Mouse (Mus musculus) ES-Bruce4 (cell line): ENCODE measurements around the gene Tsga10. TPM values are rescaled to one million over a fixed set of nuclear protein-coding genes. Genes with fewer than 3 reads are reported as not detected.

Experiments
- H3K27ac ChIP-seq: 2 replicates; pipeline ENCODE4 v1.5.1; 2012; ENCODE audit warnings: low read length, inconsistent platforms; ENCODE audit not compliant: insufficient read depth
- H3K27me3 ChIP-seq: 2 replicates; pipeline ENCODE4 v1.6.1; 2012; ENCODE audit warnings: mild to moderate bottlenecking, low read length, inconsistent platforms; ENCODE audit not compliant: control insufficient read depth, poor library complexity, insufficient read depth, severe bottlenecking
- H3K36me3 ChIP-seq: 2 replicates; pipeline ENCODE4 v1.6.1; 2012; ENCODE audit warnings: inconsistent platforms, mild to moderate bottlenecking, low read length, moderate library complexity; ENCODE audit not compliant: control insufficient read depth, poor library complexity, insufficient read depth, severe bottlenecking
- H3K4me1 ChIP-seq: one replicate; pipeline ENCODE4 v1.8.1; 2011; ENCODE audit warnings: low read length; ENCODE audit not compliant: control insufficient read depth, insufficient read depth
- H3K4me3 ChIP-seq: 2 replicates; pipeline ENCODE4 v1.5.1; 2011; ENCODE audit warnings: low read depth, mild to moderate bottlenecking, low read length
- H3K9ac ChIP-seq: 2 replicates; pipeline ENCODE4 v1.6.1; 2012; ENCODE audit warnings: low read depth, mild to moderate bottlenecking, inconsistent platforms; ENCODE audit not compliant: poor library complexity, severe bottlenecking
- H3K9me3 ChIP-seq: replicated peaks from 2 replicates; pipeline ENCODE4 v1.6.1; 2012; ENCODE audit warnings: mild to moderate bottlenecking, low read length, inconsistent platforms; ENCODE audit not compliant: control insufficient read depth, poor library complexity, insufficient read depth, severe bottlenecking
- CTCF ChIP-seq: IDR thresholded peaks from one replicate; pipeline ENCODE4 v1.8.1; 2011; ENCODE audit warnings: low read depth, low read length
- EP300 ChIP-seq: IDR thresholded peaks from 2 replicates; pipeline ENCODE4 v1.6.1; 2011; ENCODE audit warnings: low read depth, low read length; ENCODE audit not compliant: insufficient read depth
- POLR2A ChIP-seq: IDR thresholded peaks from one replicate; pipeline ENCODE4 v1.8.1; 2011; ENCODE audit warnings: low read length; ENCODE audit not compliant: insufficient read depth
- polyA plus RNA-seq: library from polyadenylated mRNA; stranded (reverse); fragments of >200 nt; gene quantifications from 2 replicates; pipeline ENCODE4 v1.2.4, GENCODE M21; 2011; ENCODE audit warnings: low read depth; ENCODE audit not compliant: missing spikeins, insufficient read depth, insufficient read length

Tsga10 gene
- polyA plus RNA-seq, 1 experiment: 6.3 TPM

- Histone ChIP-seq H3K27me3 (no peaks in the 10 kb centered on the region), H3K4me1 (no peaks in the 10 kb centered on the region), H3K36me3 (peaks cover 25% of the 10 kb centered on the region), H3K27ac (no peak overlapping the region), H3K9ac (peak overlapping the region; percentile 82; the same call in 1 of the 2 replicates), H3K4me3 (no peak overlapping the region), H3K9me3 (peaks cover 10% of the 10 kb centered on the region)
- TF ChIP-seq EP300 (no peak), CTCF (no peak), POLR2A (no peak)
Observed at GRCm38 (mm10) chr1:37873157-37873556, 6.9 kb upstream of the Tsga10 start.

- H3K27ac ChIP-seq: peak overlapping the region; percentile 52
- no peaks in the 10 kb centered on the region for H3K4me1 ChIP-seq
- no peak for TF ChIP-seq CTCF
- peak; percentile 31 for TF ChIP-seq POLR2A
- H3K9ac ChIP-seq: peak overlapping the region; percentile 82
- H3K4me3 ChIP-seq: peak overlapping the region; percentile 96
- no peaks in the 10 kb centered on the region for H3K27me3 ChIP-seq
- peaks cover 19% of the 10 kb centered on the region for H3K36me3 ChIP-seq
- H3K9me3 ChIP-seq: peaks cover 10% of the 10 kb centered on the region
Observed at GRCm38 (mm10) chr1:37872131-37873067, 6.2 kb upstream of the Tsga10 start.

DNA sequence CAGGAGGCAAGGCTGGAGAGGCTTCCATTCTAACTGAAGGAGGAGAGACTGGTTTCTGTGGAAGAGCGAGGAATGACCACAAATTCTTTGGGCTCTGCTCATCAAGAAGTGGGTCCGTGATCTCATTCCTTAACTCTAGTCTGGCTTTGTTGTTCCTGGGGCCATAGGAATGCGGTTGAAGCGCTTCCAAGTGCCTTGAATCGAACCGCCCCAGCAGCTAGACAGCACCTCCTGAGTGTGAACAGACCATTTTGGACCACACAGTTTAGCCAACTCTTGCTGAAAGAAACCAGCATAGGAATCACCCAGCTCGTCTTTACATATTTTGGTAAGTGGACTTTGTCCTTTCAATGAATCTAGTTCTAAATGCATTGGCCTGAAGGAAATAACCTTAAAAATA lies 5.5 kb upstream of the Tsga10 start, which contains the start of gene Lipt1:
Gene Lipt1 (plus strand): TSS at position 35 of the 400 bp plus-strand sequence.
- Histone ChIP-seq H3K9me3 (peaks cover 10% of the 10 kb centered on the region), H3K4me1 (no peaks in the 10 kb centered on the region), H3K27me3 (no peaks in the 10 kb centered on the region), H3K9ac (peak within 1 kb of the TSS; percentile 82), H3K27ac (peak within 1 kb of the TSS; percentile 52), H3K4me3 (peak within 1 kb of the TSS; percentile 96), H3K36me3 (peaks cover 18% of the 10 kb centered on the region)
- TF ChIP-seq EP300 (no peak), CTCF (no peak), POLR2A (no peak)

- Histone ChIP-seq H3K9ac (no peak overlapping the region), H3K27me3 (no peaks in the 10 kb centered on the region), H3K36me3 (no peaks in the 10 kb centered on the region), H3K27ac (no peak overlapping the region), H3K4me3 (no peak overlapping the region), H3K9me3 (no peaks in the 10 kb centered on the region), H3K4me1 (no peaks in the 10 kb centered on the region)
- TF ChIP-seq CTCF (no peak), EP300 (no peak), POLR2A (no peak)
Observed at GRCm38 (mm10) chr1:37869362-37869761, 3.1 kb upstream of the Tsga10 start.

- Histone ChIP-seq H3K27me3 (no peaks in the 10 kb centered on the region), H3K9ac (no peak overlapping the region), H3K9me3 (no peaks in the 10 kb centered on the region), H3K27ac (no peak overlapping the region), H3K4me1 (no peaks in the 10 kb centered on the region), H3K4me3 (no peak overlapping the region), H3K36me3 (no peaks in the 10 kb centered on the region)
- TF ChIP-seq CTCF: no peak
- TF ChIP-seq POLR2A: no peak
- TF ChIP-seq EP300: no peak
Observed at GRCm38 (mm10) chr1:37868640-37869039, 2.4 kb upstream of the Tsga10 start.

DNA sequence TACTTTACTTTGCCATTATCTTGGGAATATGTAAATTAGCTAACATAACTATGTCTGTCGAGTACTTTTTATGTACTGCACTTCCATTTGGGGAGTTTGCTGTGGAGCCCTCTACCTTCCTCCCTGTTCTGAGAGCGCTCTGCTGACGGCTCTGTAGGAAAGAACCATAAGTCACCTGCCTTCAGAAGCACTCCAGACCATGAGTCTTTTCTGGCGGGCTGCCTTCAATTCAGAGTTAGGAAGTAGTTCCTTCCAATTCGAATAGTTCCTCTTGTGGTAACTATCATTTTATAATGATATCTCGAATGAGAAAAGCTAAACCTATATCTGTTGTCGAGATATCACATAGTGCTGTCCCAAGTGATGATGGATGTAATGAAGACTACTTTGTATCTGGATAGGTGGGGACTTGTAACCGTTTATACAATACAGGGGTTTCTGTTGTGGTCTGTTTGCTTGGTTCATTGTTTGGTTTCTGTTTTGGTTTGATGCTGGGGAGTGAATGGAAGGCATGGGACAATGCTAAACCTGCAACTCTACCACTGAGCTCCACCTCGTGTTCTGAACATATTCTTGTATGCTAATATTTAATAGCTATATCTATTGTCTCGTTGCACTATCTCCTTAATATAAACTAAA lies 1.6 kb upstream of the Tsga10 start:
- Histone ChIP-seq H3K9me3 (no peaks in the 10 kb centered on the region), H3K27ac (no peak overlapping the region), H3K4me1 (no peaks in the 10 kb centered on the region), H3K27me3 (no peaks in the 10 kb centered on the region), H3K4me3 (no peak overlapping the region), H3K9ac (no peak overlapping the region), H3K36me3 (no peaks in the 10 kb centered on the region)
- no peak for TF ChIP-seq EP300
- no peak for TF ChIP-seq POLR2A
- no peak for TF ChIP-seq CTCF
